8 mouse cellular contexts compared by ENCODE assay signal in genomic region chr14:60592822-60593221, GRCm38 (mm10). TPM values are rescaled to one million over a fixed set of nuclear protein-coding genes. Genes with fewer than 3 reads are reported as not detected.
DNase-seq lines count a peak whose midpoint lies in the region; ATAC-seq lines count a peak whose summit lies in the region.

No protein-coding gene starts in this region.

- H3K36me3 ChIP-seq in embryonic facial prominence, embryonic 13.5 days, result no peaks in the 10 kb centered on the region
- H3K36me3 ChIP-seq in embryonic facial prominence, embryonic 10.5 days (replicated peaks), result no peaks in the 10 kb centered on the region

- H3K27ac ChIP-seq in embryonic facial prominence, embryonic 13.5 days, result peak overlapping the region; percentile 75
- no peak overlapping the region for H3K27ac ChIP-seq in embryonic facial prominence, embryonic 10.5 days (replicated peaks)

- peaks cover 35% of the 10 kb centered on the region for H3K4me1 ChIP-seq in embryonic facial prominence, embryonic 13.5 days
- peaks cover 24% of the 10 kb centered on the region for H3K4me1 ChIP-seq in embryonic facial prominence, embryonic 10.5 days

- peak overlapping the region; percentile 24; the same call in 1 of the 2 replicates for H3K4me2 ChIP-seq in embryonic facial prominence, embryonic 13.5 days

- DNase-seq in embryonic facial prominence, embryonic 10.5 days (ENCODE audit: low spot score), result no peak
- peak; percentile 84 for DNase-seq in urinary bladder, postnatal 14 days (ENCODE audit: low spot score)
- DNase-seq in urinary bladder, adult 2 months (ENCODE audit: low spot score), result no peak
- DNase-seq in kidney, adult 8-10 months, result peak; percentile 62 to 65
- DNase-seq in lung, postnatal 4 days, result peak; percentile 67 to 75
- DNase-seq in layer of hippocampus, postnatal 36 days, result no peak

- H3K27me3 ChIP-seq in embryonic facial prominence, embryonic 13.5 days, result no peaks in the 10 kb centered on the region
- no peaks in the 10 kb centered on the region for H3K27me3 ChIP-seq in embryonic facial prominence, embryonic 10.5 days (replicated peaks; ENCODE audit: low read depth, poor library complexity, severe bottlenecking)

- no peaks in the 10 kb centered on the region for H3K9me3 ChIP-seq in embryonic facial prominence, embryonic 13.5 days
- no peaks in the 10 kb centered on the region for H3K9me3 ChIP-seq in embryonic facial prominence, embryonic 10.5 days

- no peak overlapping the region for H3K4me3 ChIP-seq in embryonic facial prominence, embryonic 13.5 days
- no peak overlapping the region for H3K4me3 ChIP-seq in embryonic facial prominence, embryonic 10.5 days

- WGBS in embryonic facial prominence, embryonic 13.5 days, result 38% methylated on average over 7 of the region's 7 CpGs
- WGBS in embryonic facial prominence, embryonic 10.5 days, result 81% methylated on average over 7 of the region's 7 CpGs

- H3K9ac ChIP-seq in embryonic facial prominence, embryonic 13.5 days, result no peak overlapping the region

- peak; percentile 48; the same call in 1 of the 2 replicates for ATAC-seq in embryonic facial prominence, embryonic 13.5 days (ENCODE audit: insufficient number of reproducible peaks, insufficient read depth, low FRiP score, low TSS enrichment, low read depth)
- no peak for ATAC-seq in monocyte, adult 5-6 weeks (replicated peaks; ENCODE audit: insufficient number of reproducible peaks, low FRiP score, low TSS enrichment, poor library complexity, severe bottlenecking)

RNA-seq across cellular contexts. Expression of gene Spata13, which starts 41.0 kb away (rescaled TPM):
- polyA plus RNA-seq in embryonic facial prominence, embryonic 13.5 days (2015; fragmentation: Nextera tagmentation; extraction: Ambion mirVana), result 15.8 and 17.8 TPM in 2 replicates
- polyA plus RNA-seq in embryonic facial prominence, embryonic 10.5 days (2016; fragmentation: Nextera tagmentation; extraction: Ambion mirVana), result 28.2 and 39.6 TPM in 2 replicates
- 26.6 and 39.2 TPM in 2 replicates for polyA plus RNA-seq in urinary bladder, adult 2 months (2012; rRNA removed)
- total RNA-seq in monocyte, adult 5-6 weeks (2017), result 207 to 305 TPM (median 214 TPM) in 3 replicates
- total RNA-seq in layer of hippocampus, postnatal 36 days (2021), result 10 to 100 TPM; 25.6 to 31.8 TPM

Comparison
In these comparisons a context has a peak if more than half of its experiments do, and no peak if none do; other contexts are left out.
1. DNase-seq: peak in urinary bladder, postnatal 14 days (single experiment), kidney, adult 8-10 months (2 of 2) and lung, postnatal 4 days (2 of 2); none in embryonic facial prominence, embryonic 10.5 days (single experiment), urinary bladder, adult 2 months (single experiment) and layer of hippocampus, postnatal 36 days (0 of 2).